Mouse (Mus musculus) Muller cell, postnatal 12 days (primary cell): Measurements from ENCODE around the gene C77080.
"Not testable (repeated sequence)": the region's sequence is repeated elsewhere in the genome, so short reads cannot be mapped to it uniquely, and the experiment has no call there.

Experiments
- DNase-seq: peaks from one replicate; pipeline ENCODE4 v3.0.0-alpha.2; 2015; ENCODE audit errors: inconsistent ontology term

The C77080 gene

GRCm38 (mm10) chr4:129219198-129219597 is 42.0 kb downstream of the C77080 start:
- DNase-seq = no peak

DNA sequence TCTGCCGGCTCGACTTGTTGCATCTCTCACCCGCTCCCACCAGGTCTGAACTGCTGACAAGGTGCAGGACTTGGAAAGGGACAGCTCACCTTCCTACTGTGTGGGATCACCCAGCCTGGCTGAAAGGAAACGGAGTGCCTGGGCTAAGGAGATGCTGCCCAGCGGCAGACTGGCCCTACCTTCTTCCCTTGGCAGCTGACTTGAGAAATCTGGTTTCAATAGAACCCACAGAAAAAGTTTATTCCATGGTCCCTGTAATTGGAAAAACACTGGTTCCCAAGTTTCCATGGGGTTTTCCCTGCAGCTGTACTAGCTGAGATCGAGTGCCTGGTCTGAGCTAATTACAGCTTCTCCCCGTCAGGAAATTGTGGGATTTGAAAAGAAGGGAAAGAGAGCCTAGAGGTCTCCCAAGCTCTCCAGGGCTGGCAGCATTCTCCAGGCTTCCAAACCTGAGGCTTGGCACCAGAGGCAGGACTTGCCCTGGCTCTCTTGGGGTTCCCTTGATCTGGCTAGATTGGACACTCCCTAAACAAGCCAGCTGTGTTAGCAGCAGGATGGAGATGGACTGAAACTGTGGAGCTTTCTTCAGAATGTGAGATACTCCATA is 42.5 kb downstream of the C77080 start:
- no peak for DNase-seq

- not testable (repeated sequence) for DNase-seq
These were observed 48.7 kb downstream of the C77080 start for GRCm38 (mm10) chr4:129212486-129212885.

DNA sequence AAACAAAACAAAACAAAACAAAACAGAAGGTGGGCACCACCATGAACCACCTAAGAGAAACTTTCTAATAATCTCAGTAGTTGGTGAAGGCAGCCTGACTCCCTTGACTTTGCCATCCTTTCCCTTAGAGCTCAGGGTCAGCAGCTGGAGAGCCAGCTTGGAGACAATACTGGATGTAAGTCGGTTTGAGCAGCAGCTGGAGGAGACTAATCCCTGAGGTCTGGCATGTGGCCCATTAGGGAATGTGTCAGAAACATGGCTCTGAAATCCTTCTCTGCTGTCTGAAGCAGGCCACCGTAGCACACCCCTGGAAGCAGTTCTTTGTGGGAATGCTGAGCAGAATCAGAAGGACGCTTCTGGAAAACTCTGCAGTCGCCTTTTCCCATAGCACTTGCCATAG is 49.7 kb downstream of the C77080 start:
- DNase-seq = no peak

DNA sequence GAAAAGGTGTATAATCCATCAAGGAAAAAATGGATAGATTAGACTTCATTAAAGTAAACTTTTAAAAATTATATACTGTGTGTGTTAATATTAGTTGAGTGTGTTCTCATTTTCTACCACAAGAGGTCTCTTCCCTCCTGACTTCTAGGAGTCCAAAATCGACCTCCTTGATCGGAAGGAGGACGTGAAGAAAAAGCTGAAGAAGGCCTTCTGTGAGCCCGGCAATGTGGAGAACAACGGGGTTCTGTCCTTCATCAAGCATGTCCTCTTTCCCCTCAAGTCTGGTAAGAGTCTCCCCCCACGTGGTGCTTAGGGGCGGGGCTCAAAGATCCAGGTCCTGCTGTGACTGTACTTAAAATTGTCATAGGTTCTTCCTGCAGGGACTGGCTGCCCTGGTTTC is 51.7 kb downstream of the C77080 start:
- DNase-seq = peak; percentile 39

DNA sequence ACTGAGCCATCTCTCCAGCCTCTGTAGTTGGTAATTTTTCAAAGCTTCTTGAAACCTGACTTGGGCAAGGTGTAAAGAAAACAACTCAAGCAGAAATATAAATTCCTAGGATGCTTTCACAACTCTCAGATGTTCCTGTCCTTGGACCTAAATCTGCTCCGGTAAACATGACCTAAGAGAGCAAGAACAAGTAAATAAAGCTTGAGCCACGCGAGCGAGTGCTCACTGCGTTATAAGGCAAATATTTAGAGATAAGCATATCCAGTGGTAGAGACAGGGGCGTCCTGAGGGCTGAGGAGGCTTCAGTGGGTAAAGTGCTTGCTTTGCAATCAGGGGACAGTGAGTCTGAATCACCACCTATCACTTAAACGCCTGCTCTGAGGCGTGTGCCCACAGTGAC is 54.4 kb downstream of the C77080 start:
- no peak for DNase-seq

DNA sequence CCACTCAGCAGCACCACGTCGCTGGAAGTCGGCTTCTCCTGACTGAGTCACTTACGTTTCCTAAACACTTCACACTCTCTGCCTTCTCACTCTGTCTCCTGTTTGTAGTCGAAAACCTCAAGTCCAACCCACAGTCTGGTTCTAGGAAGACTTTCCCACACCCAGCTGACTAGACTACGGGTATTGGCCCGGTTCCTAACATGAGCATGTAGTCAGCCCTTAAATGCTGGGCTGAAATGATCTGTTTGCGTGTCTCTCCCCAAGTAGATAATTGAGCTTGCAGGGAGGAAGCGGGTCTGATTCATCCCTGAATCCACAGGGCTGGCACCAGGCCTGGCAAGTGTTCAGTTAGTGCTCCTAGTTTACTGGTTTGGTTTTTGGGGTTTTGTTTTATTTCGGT is 56.5 kb downstream of the C77080 start:
- DNase-seq = peak; percentile 81

- DNase-seq = no peak
These were observed 63.7 kb downstream of the C77080 start for GRCm38 (mm10) chr4:129197514-129197913.

DNA sequence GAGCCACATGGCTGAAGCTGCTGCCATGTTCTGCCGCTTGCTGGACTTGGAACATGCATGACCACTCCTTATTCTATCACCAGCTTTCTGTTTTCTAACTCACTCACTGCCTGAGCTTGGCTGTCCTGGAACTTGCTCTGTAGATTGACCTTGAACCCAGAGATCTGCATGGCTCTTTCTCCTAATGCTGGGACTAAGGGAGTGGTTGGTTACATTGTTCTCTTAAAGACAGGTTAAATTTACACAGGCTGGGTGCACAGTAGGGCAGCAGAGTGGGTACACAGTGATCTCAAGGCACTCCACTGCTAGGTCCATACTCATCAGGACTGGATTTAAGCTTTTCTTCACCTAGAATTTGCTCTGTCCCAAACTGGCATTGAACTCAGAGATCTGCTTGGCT is 66.9 kb downstream of the C77080 start:
- no peak for DNase-seq

- no peak for DNase-seq
These were observed 69.5 kb downstream of the C77080 start for GRCm38 (mm10) chr4:129191691-129192090.

GRCm38 (mm10) chr4:129190538-129190937 is 70.7 kb downstream of the C77080 start:
- no peak for DNase-seq

DNA sequence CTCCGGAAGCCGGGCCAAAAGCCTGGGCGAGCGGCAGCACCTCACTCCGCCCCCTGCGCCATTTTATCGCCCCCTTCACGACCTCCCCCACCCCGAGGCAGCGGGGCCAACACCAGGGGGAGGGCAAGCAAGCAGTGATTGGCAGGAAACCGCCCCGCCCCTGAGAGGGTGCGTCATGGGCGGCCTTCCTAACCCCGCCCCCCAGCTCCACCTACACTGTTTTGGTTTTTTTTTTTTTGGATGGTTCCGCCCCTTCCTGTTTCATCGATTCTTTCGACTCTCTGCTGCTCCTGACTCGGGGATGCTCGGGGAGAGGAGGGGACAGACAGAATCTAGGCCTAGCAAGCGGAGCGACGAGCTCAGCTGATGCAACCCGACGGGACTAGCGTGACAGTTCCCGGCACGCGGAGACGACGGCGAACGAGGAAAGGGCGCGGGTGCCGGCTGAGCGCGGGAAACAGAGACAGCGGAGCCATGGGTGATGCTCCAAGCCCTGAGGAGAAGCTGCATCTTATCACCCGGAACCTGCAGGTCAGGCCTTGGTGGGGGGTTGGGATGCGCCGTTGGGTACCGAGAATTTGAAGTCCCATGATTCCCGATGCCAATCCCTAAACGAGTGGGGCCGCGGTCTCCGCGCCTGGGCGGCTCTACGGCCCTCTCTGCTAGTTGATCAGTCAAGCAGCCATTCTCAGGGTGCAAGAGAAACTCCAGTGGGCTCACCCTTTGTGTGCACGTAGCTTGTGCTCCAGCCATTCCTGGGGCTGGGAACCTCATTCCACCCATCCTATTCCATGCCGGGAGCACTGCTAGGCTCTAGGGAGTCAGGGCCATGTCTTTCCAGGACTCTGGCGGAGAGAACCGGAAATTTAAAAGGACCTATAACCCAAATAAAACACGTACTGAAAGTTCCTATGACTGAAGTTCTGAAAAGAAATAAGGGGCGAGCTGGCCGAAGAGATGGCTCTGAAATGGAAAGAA is 71.4 kb downstream of the C77080 start, which contains the start of the genes S100pbp and Yars:
TSS of gene S100pbp (minus strand) at position 186 of the 978 bp plus-strand sequence.
TSS of gene Yars (plus strand) at position 219 of the 978 bp plus-strand sequence.
- DNase-seq = peak; percentile 100

- peak; percentile 64 for DNase-seq
These were observed 72.2 kb downstream of the C77080 start for GRCm38 (mm10) chr4:129188803-129189541.

DNA sequence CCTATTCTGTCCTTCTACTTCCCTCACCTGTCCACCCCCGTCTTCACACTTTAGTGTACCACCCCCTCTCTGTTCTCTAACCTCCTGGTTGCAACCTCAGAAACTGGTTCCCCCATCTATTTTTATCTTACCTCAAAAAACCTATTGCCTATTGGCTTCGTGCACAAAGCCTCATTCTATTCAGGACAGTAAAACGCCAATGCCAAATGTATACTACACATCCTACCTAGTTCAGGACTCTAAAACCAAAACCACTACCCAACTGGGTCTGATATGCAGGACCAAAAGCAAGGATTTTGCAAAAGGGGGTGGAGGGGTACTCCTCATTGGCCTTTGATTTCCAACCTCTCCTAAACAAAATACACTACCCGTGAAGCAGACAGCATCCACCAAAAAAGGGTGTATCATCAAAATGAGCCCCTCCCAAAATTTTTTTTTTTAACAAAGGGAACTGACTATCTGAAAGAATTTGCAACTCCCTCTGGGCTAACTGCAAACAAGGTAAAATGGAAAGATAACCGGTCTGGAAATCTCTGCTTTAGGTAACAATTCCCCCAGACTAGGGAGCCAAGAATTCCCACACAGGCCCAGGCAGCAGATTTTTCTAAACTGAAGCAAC is 73.1 kb downstream of the C77080 start:
- no peak for DNase-seq

DNA sequence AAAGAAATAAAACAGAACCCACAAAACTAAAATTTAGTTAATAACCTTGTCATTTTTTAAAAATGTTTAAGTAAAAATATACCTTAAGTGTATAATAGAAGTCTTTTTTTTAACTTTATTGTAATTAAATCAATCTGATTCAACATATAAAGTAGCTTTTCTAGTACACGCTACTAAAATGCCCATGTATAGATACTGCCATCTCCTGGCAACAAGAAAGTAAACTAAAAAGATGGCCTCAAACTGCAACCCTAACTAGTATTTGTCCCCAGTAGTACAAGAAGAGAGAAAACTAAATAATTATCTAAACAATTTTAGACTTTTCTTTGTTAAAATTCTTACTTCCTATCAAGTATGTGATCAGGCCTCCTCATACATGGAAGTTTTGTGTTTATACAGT is 81.6 kb downstream of the C77080 start:
- no peak for DNase-seq

DNA sequence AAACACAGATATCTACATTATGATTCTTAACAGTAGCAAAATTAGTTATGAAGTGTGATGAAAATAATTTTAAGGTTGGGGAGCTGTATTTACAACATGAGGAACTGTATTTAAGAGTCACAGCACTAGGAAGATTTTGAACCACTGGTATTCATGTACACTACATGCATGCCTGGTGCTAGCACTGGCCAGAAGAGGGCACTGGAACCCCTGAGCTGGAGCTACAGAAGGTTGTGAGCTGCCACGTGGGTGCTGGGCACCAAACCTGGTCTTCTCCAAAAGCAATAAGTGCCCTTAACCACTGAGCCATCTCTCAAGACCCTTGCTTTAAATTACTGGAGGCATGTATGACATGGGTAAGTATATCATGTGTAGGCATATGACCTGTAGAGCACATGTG is 88.7 kb downstream of the C77080 start:
- no peak for DNase-seq
